Mouse (Mus musculus): ENCODE results near the gene Btg4.

Gene Btg4

GRCm38 (mm10) chr9:51060601-51061000 lies at the start of gene Btg4:
Btg4 (plus strand) TSS chr9:51060901.
- no peak for DNase-seq (ENCODE audit: low spot score)

GRCm38 (mm10) chr9:51013644-51014043 lies 47.1 kb upstream of the Btg4 start:
- DNase-seq (ENCODE audit: low spot score): no peak

DNA sequence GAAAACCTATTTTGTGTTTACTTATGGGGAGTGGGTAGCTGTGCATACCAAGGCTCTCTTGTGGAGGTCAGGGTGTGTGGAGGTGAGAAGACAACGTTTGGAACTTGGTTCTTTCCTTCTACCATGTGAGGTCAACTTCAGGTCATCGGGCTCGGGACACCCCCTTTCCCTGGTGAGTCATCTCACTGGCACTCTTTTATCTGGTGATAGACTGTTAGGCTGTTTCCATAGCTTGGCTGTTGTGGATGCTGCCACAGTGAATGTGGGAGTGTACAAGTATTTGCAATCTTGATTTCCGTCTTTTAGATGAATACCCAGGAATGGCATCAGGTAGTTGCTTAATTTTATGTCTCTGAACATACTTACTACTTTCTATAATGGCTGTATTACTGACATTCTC lies 45.0 kb upstream of the Btg4 start:
- DNase-seq (ENCODE audit: low spot score): no peak

DNA sequence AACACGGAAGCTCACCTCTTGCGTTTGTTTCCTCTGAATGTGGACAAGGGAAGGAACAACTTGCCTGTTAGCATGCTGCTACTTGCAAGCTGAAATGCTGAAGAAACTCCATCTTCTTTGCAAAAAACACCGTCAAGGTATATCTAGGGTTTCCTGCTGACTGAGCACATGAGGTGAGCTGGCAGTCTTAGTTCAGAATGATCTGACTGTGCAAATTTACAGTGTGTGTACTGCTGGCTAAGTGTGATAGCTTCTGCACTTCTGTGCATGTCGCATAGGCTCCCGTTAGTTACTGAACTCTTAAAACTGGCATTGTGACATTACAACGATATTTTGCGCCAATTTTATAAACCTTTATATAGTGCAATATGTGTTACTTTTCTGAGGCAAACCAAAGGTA lies 41.0 kb upstream of the Btg4 start:
- no peak for DNase-seq (ENCODE audit: low spot score)

DNA sequence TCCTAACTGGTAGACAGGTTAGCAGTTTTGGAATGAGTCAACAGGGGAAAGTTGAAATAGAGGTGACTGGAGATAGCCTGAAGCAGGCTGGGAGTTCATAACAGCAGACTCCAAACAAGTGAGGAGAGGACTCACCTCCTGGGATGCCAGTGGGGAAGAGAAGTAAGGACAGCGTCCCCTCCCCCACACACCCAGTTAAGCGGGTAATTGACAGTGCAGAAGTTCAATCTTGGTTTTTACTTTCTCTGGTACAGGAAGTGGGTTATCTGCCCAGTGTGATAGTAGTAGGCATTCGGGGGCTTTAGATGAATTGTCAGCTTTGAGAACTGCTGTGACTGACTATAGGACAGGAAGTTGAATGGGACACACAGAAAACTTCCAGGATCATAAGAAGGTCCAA lies 40.4 kb upstream of the Btg4 start:
- DNase-seq (ENCODE audit: low spot score): no peak

- no peak for DNase-seq (ENCODE audit: low spot score)
Measured at GRCm38 (mm10) chr9:51021123-51021795, 39.4 kb upstream of the Btg4 start.

DNA sequence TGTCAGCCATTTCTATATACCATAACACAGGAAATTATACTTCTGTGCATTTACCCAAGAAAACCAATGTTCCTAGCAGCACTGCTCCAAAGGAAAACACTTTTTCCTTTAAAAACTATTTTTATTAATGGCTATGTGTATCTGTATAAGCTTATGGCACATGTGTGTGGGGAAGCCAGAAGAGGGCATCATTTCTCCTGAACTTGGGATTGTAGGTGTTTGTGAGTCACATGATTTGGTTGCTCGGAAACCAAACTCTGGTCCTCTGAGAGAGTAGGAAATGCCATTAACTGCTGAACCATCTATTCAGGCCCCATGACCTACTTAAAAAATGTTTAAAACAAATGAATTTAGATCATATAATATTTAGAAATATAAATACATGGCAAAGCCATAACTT lies 33.7 kb upstream of the Btg4 start:
- DNase-seq (ENCODE audit: low spot score): no peak

DNA sequence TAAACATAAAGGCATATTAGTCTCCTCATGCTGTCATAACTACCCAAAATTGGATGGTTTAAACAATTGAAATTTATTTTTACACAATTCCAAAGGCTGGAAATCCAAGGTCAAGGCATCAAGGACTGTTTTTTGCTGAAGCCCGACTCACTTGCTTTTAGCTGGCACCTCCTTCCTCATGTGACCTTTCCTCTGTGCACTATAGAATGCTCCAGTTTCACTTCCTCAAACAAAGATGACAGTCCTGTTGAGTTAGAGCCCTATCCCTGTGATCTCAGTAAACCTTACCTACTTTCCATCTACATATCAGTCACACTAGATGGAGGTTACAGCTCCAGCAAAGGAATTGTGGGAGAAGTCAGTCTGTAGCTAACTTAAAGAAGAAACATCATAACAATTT lies 30.6 kb upstream of the Btg4 start:
- no peak for DNase-seq (ENCODE audit: low spot score)

DNA sequence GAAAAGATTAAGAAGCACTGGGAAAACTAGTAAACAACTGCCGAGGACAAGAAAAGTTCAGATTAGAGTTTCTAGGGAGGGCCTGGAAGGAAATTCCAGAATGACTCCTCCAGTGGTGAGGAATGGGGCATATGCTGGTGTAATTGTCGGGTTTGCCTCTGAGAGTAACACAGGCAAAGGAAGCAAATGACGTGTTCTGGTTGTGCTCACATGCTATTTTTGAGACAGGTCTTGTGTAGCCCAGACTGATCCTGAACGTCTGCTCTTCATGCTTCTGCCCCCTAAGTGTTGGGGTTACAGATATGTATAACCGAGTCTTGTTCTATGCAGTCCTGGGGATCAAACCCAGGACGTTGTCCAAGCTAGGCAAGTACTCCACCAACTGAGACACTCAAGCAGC lies 29.1 kb upstream of the Btg4 start:
- no peak for DNase-seq (ENCODE audit: low spot score)

- no peak for DNase-seq (ENCODE audit: low spot score)
Measured at GRCm38 (mm10) chr9:51032291-51032690, 28.4 kb upstream of the Btg4 start.

DNA sequence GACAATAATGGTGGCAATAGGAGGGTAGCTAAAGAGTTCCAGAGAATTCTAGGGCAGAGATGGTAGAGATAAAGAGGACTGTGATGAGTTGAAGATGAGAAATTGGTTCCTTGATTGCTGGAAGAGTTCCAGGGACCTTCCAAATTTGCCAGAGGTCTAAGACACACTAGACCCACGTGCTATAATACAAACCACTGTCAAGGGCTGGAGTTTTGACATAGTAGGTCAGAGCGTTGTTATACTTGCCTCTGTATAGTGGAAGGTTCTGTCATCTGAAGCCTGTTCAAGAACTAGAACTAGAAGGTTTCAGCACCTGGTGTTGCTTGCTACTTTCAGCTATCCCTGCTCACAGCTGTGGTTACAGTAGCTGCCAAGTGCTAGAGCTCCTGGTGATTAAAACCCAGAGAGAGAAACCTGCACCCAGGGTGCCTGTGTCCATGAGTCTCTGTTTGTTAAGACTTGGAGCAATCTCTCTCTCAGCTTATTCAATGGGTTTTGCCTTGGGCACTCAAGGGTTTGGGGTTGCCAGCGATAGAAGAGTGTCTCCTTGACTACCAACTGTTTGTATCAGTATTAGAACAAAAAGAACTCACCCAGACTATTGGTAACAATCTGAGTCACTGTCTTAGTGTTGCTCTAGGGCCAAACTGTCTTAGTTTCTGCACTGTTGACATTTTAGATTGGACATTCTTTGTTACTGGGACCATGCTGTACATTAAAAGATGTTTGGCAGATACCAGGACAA lies 27.7 kb upstream of the Btg4 start:
- no peak for DNase-seq (ENCODE audit: low spot score)

DNA sequence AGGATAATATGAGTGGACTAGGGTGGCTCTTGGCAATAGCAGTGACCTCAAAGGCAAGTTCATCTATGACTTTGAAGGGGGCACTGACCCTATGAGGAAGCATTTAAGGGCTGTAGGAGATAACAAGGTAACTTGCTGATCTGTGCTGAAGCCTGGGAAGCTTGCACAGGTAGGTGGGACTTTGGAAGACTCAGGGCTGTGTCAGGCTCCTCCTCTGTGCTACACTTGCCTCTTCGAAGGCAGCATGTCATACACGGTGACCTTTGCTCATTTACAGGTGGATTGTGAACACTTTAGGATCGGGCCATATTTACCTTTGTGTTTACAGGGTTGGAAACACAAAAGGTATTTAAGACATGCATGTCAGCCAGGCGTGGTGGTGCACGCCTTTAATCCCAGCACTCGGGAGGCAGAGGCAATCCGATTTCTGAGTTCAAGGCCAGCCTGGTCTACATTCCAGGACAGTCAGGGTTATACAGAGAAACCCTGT lies 19.2 kb upstream of the Btg4 start:
- DNase-seq (ENCODE audit: low spot score): no peak

- no peak for DNase-seq (ENCODE audit: low spot score)
Measured at GRCm38 (mm10) chr9:51042136-51042535, 18.6 kb upstream of the Btg4 start.

GRCm38 (mm10) chr9:51052180-51052579 lies 8.5 kb upstream of the Btg4 start:
- no peak for DNase-seq (ENCODE audit: low spot score)

GRCm38 (mm10) chr9:51056360-51057324 lies 4.1 kb upstream of the Btg4 start:
- no peak for DNase-seq (ENCODE audit: low spot score)

DNA sequence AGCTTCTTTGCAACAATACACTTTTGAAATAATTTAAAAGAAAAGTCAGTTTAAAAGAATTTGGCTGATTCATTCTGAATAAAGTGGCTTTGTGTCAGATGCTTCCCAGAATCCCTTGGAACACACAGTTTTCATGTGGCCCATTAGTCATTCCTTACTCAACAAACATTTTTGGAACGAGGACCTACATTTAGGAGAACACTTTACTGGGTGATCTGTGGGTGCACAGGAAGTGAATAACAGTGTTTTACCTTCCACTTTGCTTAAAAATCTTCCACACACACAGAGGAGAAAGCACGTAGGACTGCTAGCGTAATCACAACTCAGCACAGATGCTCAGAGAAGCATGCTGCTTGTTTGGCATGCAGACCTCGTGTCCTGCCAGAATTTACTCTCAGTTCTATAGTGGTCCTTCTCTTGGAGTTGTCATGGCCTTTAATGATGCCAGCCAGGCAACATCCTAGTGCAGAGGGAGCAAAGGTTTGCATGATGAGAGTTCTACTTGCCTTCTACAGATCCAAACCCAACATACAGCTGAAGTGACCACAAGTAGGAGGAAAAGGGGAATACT lies 1.7 kb upstream of the Btg4 start:
- no peak for DNase-seq (ENCODE audit: low spot score)

DNA sequence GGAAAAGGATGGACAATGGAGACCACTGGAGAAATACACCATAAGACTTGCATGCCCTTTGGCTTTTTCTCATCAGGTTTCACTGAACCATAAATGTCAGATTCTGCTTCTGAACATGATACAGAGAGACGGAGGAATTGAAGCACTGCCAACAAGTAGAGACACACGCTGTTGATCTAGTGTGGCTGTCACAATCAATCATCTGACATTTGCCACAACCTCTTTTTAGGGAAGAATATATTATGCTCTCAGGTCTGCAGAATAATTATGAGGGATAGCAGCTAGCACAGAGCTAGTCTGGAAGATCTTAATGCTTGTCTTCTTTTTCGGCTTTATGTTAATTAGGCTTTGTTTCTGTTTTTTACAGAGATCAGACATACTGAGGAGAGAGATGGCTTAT lies 7.5 kb downstream of the Btg4 start:
- peak; percentile 79 for DNase-seq (ENCODE audit: low spot score)

DNA sequence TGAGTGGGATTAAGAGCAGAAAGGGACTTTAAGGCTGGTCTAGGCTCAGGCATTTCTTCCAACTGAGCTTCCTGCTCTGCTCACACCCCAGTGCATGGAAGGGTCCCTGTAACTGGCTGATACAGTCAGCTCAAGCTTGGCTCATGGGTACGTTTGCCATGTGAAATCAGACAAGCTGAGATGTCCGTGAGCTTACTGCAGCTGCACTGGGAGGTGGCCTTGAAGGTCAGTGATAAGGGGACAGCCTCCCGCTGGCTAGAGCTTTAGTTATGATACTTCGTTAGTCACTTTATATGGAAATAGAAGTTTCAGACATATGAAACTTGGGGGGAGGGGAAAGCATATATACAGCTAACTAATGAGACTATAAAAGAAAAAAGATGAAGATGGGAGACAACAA lies 10.1 kb downstream of the Btg4 start:
- DNase-seq (ENCODE audit: low spot score): no peak

- DNase-seq (ENCODE audit: low spot score): peak; percentile 24
Measured at GRCm38 (mm10) chr9:51075780-51076179, 15.1 kb downstream of the Btg4 start.

DNA sequence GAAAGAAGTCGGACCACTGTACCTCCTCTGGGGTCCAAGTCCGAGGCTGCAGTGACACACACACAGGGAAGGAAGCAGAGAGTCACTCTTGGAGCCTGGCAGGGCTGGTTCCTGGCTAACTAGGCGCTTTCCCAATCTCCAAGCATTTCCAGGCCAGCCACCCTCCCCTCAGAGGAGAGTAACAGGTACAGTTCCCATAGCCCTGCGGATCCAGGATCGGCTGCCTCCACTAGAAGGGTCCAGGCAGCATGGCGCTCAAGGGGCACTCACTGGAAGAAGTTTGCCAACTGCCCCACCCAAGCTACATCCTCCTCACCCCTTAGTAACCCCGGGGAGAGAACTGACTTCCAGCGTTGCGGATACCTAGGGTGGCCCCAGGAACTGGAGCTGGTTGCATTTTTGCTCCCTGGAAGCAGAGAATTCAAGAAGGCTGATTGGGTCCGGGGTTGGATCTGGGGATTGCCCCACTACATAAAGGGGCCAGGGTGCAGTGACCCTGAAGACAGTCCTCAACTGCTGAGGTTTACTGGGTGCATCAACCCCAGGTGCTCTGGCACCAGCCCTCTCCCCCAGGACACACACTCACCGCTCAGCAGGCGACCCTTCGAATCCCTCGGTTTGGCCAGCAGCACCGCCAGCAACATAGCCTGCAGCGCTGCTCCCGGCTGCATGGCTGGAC lies 15.7 kb downstream of the Btg4 start:
- DNase-seq (ENCODE audit: low spot score): peak; percentile 41

GRCm38 (mm10) chr9:51076979-51077315 lies 16.2 kb downstream of the Btg4 start, which contains the start of gene Layn:
Layn (minus strand) TSS chr9:51077094.
- peak; percentile 92 for DNase-seq (ENCODE audit: low spot score)

GRCm38 (mm10) chr9:51081614-51082013 lies 20.9 kb downstream of the Btg4 start:
- no peak for DNase-seq (ENCODE audit: low spot score)

All from MN1 (cell line).